13 mouse cellular contexts compared by ENCODE assay signal in genomic region chr17:75406405-75406804, GRCm38 (mm10). TPM values are rescaled to one million over a fixed set of nuclear protein-coding genes. Genes with fewer than 3 reads are reported as not detected.
A peak's percentile ranks its signal among the peaks of the same experiment; 100 is the strongest.
DNase-seq lines count a peak whose midpoint lies in the region; ATAC-seq and TF ChIP-seq lines count a peak whose summit lies in the region.
"Had no signal": no experiment of that assay in that cellular context is flagged by ENCODE, and none has a peak within 500 bp of the region (broad histone marks: within the 10 kb centered on the region; RNA-seq: fewer than 3 reads in every experiment).

No protein-coding gene starts in this region.

- H3K27me3 ChIP-seq in midbrain, embryonic 14.5 days (ENCODE audit: control insufficient read depth, insufficient read depth, low read length), result no peaks in the 10 kb centered on the region
- no peaks in the 10 kb centered on the region for H3K27me3 ChIP-seq in midbrain, embryonic 11.5 days (ENCODE audit: control insufficient read depth, insufficient read depth, low read length)
- no peaks in the 10 kb centered on the region for H3K27me3 ChIP-seq in lung, postnatal 0 days (replicated peaks; ENCODE audit: insufficient read depth, low read length)
- H3K27me3 ChIP-seq: liver, embryonic 13.5 days; neural tube, embryonic 13.5 days had no signal

- H3K4me3 ChIP-seq in midbrain, embryonic 14.5 days (replicated peaks; ENCODE audit: low read depth, low read length), result no peak overlapping the region
- H3K4me3 ChIP-seq in midbrain, embryonic 11.5 days (ENCODE audit: low read depth, low read length), result no peak overlapping the region
- no peak overlapping the region for H3K4me3 ChIP-seq in cortical plate, adult 2 months (ENCODE audit: insufficient read depth, low read length)
- H3K4me3 ChIP-seq in lung, postnatal 0 days (ENCODE audit: low read depth, low read length), result no peak overlapping the region
- H3K4me3 ChIP-seq: erythroblast, embryonic 14.5 days; liver, embryonic 13.5 days; neural tube, embryonic 13.5 days had no signal

- ATAC-seq in midbrain, embryonic 14.5 days (ENCODE audit: low FRiP score, low TSS enrichment), result no peak
- no peak for ATAC-seq in midbrain, embryonic 11.5 days (ENCODE audit: low FRiP score)
- no peak for ATAC-seq in lung, postnatal 0 days

- H3K4me1 ChIP-seq in midbrain, embryonic 14.5 days (ENCODE audit: control insufficient read depth, insufficient read depth, low read length), result no peaks in the 10 kb centered on the region
- no peaks in the 10 kb centered on the region for H3K4me1 ChIP-seq in midbrain, embryonic 11.5 days (ENCODE audit: control insufficient read depth, insufficient read depth, low read length)
- no peaks in the 10 kb centered on the region for H3K4me1 ChIP-seq in cortical plate, adult 2 months (ENCODE audit: control insufficient read depth, insufficient read depth, low read length)
- H3K4me1 ChIP-seq in lung, postnatal 0 days (ENCODE audit: insufficient read depth, low read depth, low read length), result no peaks in the 10 kb centered on the region
- H3K4me1 ChIP-seq: liver, embryonic 13.5 days; neural tube, embryonic 13.5 days had no signal

- no peak overlapping the region for H3K27ac ChIP-seq in midbrain, embryonic 14.5 days (replicated peaks; ENCODE audit: low read depth, low read length)
- no peak overlapping the region for H3K27ac ChIP-seq in midbrain, embryonic 11.5 days (ENCODE audit: low read depth, low read length)
- H3K27ac ChIP-seq in cortical plate, adult 2 months (ENCODE audit: insufficient read depth, low read length), result no peak overlapping the region
- no peak overlapping the region for H3K27ac ChIP-seq in lung, postnatal 0 days (ENCODE audit: low read length)
- H3K27ac ChIP-seq: liver, embryonic 13.5 days; neural tube, embryonic 13.5 days had no signal

- no peak for TF ChIP-seq EP300 in lung, postnatal 0 days (IDR thresholded peaks at IDR 0.05)

- H3K9me3 ChIP-seq in midbrain, embryonic 14.5 days (ENCODE audit: control insufficient read depth, low read length), result no peaks in the 10 kb centered on the region
- H3K9me3 ChIP-seq in midbrain, embryonic 11.5 days (ENCODE audit: control insufficient read depth, low read length), result no peaks in the 10 kb centered on the region
- H3K9me3 ChIP-seq in lung, postnatal 0 days (ENCODE audit: low read length), result no peaks in the 10 kb centered on the region
- H3K9me3 ChIP-seq: liver, embryonic 13.5 days; neural tube, embryonic 13.5 days had no signal

- peak; percentile 57 for TF ChIP-seq CTCF in cortical plate, adult 2 months (IDR thresholded peaks at IDR 0.05; ENCODE audit: extremely low read depth, insufficient read depth, low read length)
- TF ChIP-seq CTCF in lung, postnatal 0 days (IDR thresholded peaks at IDR 0.05), result peak; percentile 58

- intact Hi-C loops in heart, postnatal 36 days (cut with DNase I), result loop anchor here (10.0 kb wide), 1 partner anchor 128 kb away; no protein-coding TSS in a partner anchor

- H3K36me3 ChIP-seq in midbrain, embryonic 14.5 days (ENCODE audit: control insufficient read depth, insufficient read depth, low read length), result no peaks in the 10 kb centered on the region
- no peaks in the 10 kb centered on the region for H3K36me3 ChIP-seq in midbrain, embryonic 11.5 days (ENCODE audit: control insufficient read depth, insufficient read depth, low read length)
- no peaks in the 10 kb centered on the region for H3K36me3 ChIP-seq in lung, postnatal 0 days (ENCODE audit: insufficient read depth, low read length)
- H3K36me3 ChIP-seq: liver, embryonic 13.5 days; neural tube, embryonic 13.5 days had no signal

- H3K9ac ChIP-seq in midbrain, embryonic 14.5 days (replicated peaks; ENCODE audit: low read length), result no peak overlapping the region
- no peak overlapping the region for H3K9ac ChIP-seq in midbrain, embryonic 11.5 days (ENCODE audit: low read length)
- H3K9ac ChIP-seq in lung, postnatal 0 days (replicated peaks; ENCODE audit: low read depth), result no peak overlapping the region
- H3K9ac ChIP-seq: liver, embryonic 13.5 days; neural tube, embryonic 13.5 days had no signal

- 33% methylated on average over 4 of the region's 4 CpGs for WGBS in midbrain, embryonic 14.5 days
- 51% methylated on average over 4 of the region's 4 CpGs for WGBS in midbrain, embryonic 11.5 days
- WGBS in lung, postnatal 0 days, result 58% methylated on average over 4 of the region's 4 CpGs

- H3K4me2 ChIP-seq in midbrain, embryonic 14.5 days (ENCODE audit: low read length), result no peak overlapping the region
- H3K4me2 ChIP-seq in midbrain, embryonic 11.5 days, result no peak overlapping the region
- H3K4me2 ChIP-seq in lung, postnatal 0 days (replicated peaks; ENCODE audit: low read depth, low read length), result no peak overlapping the region
- H3K4me2 ChIP-seq: liver, embryonic 13.5 days; neural tube, embryonic 13.5 days had no signal

- DNase-seq in heart, adult 8-10 months (ENCODE audit: low spot score), result peak; percentile 48
- no peak for DNase-seq in heart, postnatal 36 days
- peak; percentile 48 for DNase-seq in midbrain, embryonic 14.5 days
- no peak for DNase-seq in midbrain, embryonic 11.5 days (ENCODE audit: low spot score, missing footprints)
- DNase-seq in lung, postnatal 0 days (ENCODE audit: low spot score), result peak; percentile 29
- no peak for DNase-seq in urinary bladder, postnatal 10 days (ENCODE audit: low spot score)
- DNase-seq in c-Kit-positive CD71-positive TER-119-positive erythroid progenitor cells, embryonic 14.5 days (ENCODE audit: low spot score), result no peak
- DNase-seq: liver, embryonic 13.5 days; thymus, adult 18-20 months had no signal

- TF ChIP-seq POLR2A in cortical plate, adult 2 months (IDR thresholded peaks at IDR 0.05; ENCODE audit: extremely low read depth, insufficient read depth, low read length), result no peak

RNA-seq across cellular contexts. Expression of gene Rasgrp3, which starts 29.3 kb away (rescaled TPM):
- total RNA-seq in heart, adult 8-10 months (2022), result 10 to 100 TPM; 19.3 to 34.3 (median 30.2) TPM
- 10 to 100 TPM; 23.3 TPM for total RNA-seq in heart, postnatal 36 days (2021)
- 2.6 and 8.4 TPM in 2 replicates for polyA plus RNA-seq in midbrain, embryonic 14.5 days (2014; fragmentation: Nextera tagmentation; extraction: Ambion mirVana)
- 5.5 and 8.3 TPM in 2 replicates for polyA plus RNA-seq in midbrain, embryonic 11.5 days (2014; fragmentation: Nextera tagmentation; extraction: Ambion mirVana)
- 11.1 and 12.7 TPM in 2 replicates for polyA plus RNA-seq in cortical plate, adult 2 months (2012; rRNA removed)
- 32.1 and 36.3 TPM in 2 replicates for polyA plus RNA-seq in lung, postnatal 0 days (2015; fragmentation: Nextera tagmentation; extraction: Ambion mirVana)
- total RNA-seq: MEL had no signal
- polyA plus RNA-seq: erythroblast, embryonic 14.5 days had no signal

Comparison
In these comparisons a context has a peak if more than half of its experiments do, and no peak if none do; other contexts are left out.
1. DNase-seq: peak in heart, adult 8-10 months (single experiment), midbrain, embryonic 14.5 days (single experiment) and lung, postnatal 0 days (single experiment); none in heart, postnatal 36 days (0 of 2), midbrain, embryonic 11.5 days (single experiment), urinary bladder, postnatal 10 days (single experiment) and c-Kit-positive CD71-positive TER-119-positive erythroid progenitor cells, embryonic 14.5 days (single experiment).